Mouse (Mus musculus): ENCODE results near the gene Spns2. TPM values are rescaled to one million over a fixed set of nuclear protein-coding genes. Genes with fewer than 3 reads are reported as not detected.

Spns2 gene
- 8.7 and 9.1 TPM in 2 replicates for polyA plus RNA-seq (2015; fragmentation: Nextera tagmentation; extraction: Ambion mirVana)

- peak; percentile 90 for ATAC-seq (replicated peaks)
- under 1% methylated on average over 42 of the region's 42 CpGs for WGBS
- Histone ChIP-seq H3K9ac (replicated peaks) (peak within 1 kb of the TSS; percentile 71), H3K27me3 (no peaks in the 10 kb centered on the region; the same call in 1 of the 2 replicates), H3K4me1 (peaks cover 34% of the 10 kb centered on the region), H3K9me3 (no peaks in the 10 kb centered on the region), H3K27ac (replicated peaks) (peak within 1 kb of the TSS; percentile 87), H3K4me2 (replicated peaks) (peak within 1 kb of the TSS; percentile 75), H3K36me3 (no peaks in the 10 kb centered on the region), H3K4me3 (peak within 1 kb of the TSS; percentile 66)
These were observed at the start of gene Spns2 for GRCm38 (mm10) chr11:72489881-72490301. Gene Spns2 (minus strand): TSS chr11:72489904.

GRCm38 (mm10) chr11:72538811-72539210 is 49.1 kb upstream of the Spns2 start:
- ATAC-seq (replicated peaks) = no peak
- Histone ChIP-seq H3K36me3 (no peaks in the 10 kb centered on the region), H3K9ac (replicated peaks) (no peak overlapping the region), H3K4me2 (replicated peaks) (no peak overlapping the region), H3K4me3 (no peak overlapping the region), H3K9me3 (no peaks in the 10 kb centered on the region), H3K4me1 (no peaks in the 10 kb centered on the region), H3K27ac (replicated peaks) (no peak overlapping the region), H3K27me3 (no peaks in the 10 kb centered on the region)
- WGBS = 93% methylated on average over 7 of the region's 7 CpGs

GRCm38 (mm10) chr11:72538037-72538755 is 48.5 kb upstream of the Spns2 start:
- Histone ChIP-seq H3K9ac (replicated peaks) (no peak overlapping the region), H3K4me2 (replicated peaks) (no peak overlapping the region), H3K4me3 (no peak overlapping the region), H3K9me3 (no peaks in the 10 kb centered on the region), H3K4me1 (no peaks in the 10 kb centered on the region), H3K36me3 (no peaks in the 10 kb centered on the region), H3K27ac (replicated peaks) (no peak overlapping the region), H3K27me3 (no peaks in the 10 kb centered on the region)
- ATAC-seq (replicated peaks) = no peak
- 77% methylated on average over 8 of the region's 8 CpGs for WGBS

- no peaks in the 10 kb centered on the region for H3K9me3 ChIP-seq
- H3K36me3 ChIP-seq = no peaks in the 10 kb centered on the region
- WGBS = 94% methylated on average over 2 of the region's 2 CpGs
- no peak overlapping the region for H3K27ac ChIP-seq (replicated peaks)
- no peaks in the 10 kb centered on the region for H3K27me3 ChIP-seq
- H3K4me1 ChIP-seq = no peaks in the 10 kb centered on the region
- ATAC-seq (replicated peaks) = no peak
- H3K4me2 ChIP-seq (replicated peaks) = no peak overlapping the region
- no peak overlapping the region for H3K4me3 ChIP-seq
- H3K9ac ChIP-seq (replicated peaks) = no peak overlapping the region
These were observed 47.8 kb upstream of the Spns2 start for GRCm38 (mm10) chr11:72537503-72537902.

GRCm38 (mm10) chr11:72535519-72535918 is 45.8 kb upstream of the Spns2 start:
- no peak for ATAC-seq (replicated peaks)
- Histone ChIP-seq H3K4me2 (replicated peaks) (no peak overlapping the region), H3K36me3 (no peaks in the 10 kb centered on the region), H3K4me3 (no peak overlapping the region), H3K27me3 (no peaks in the 10 kb centered on the region), H3K9ac (replicated peaks) (no peak overlapping the region), H3K9me3 (no peaks in the 10 kb centered on the region), H3K27ac (replicated peaks) (no peak overlapping the region), H3K4me1 (no peaks in the 10 kb centered on the region)
- WGBS = 89% methylated on average over 3 of the region's 3 CpGs

- Histone ChIP-seq H3K4me2 (replicated peaks) (no peak overlapping the region), H3K9me3 (no peaks in the 10 kb centered on the region), H3K4me1 (no peaks in the 10 kb centered on the region), H3K27ac (replicated peaks) (no peak overlapping the region), H3K36me3 (no peaks in the 10 kb centered on the region), H3K27me3 (no peaks in the 10 kb centered on the region), H3K4me3 (no peak overlapping the region), H3K9ac (replicated peaks) (no peak overlapping the region)
- no peak for ATAC-seq (replicated peaks)
- 89% methylated on average over 3 of the region's 3 CpGs for WGBS
These were observed 43.2 kb upstream of the Spns2 start for GRCm38 (mm10) chr11:72532890-72533289.

- H3K9ac ChIP-seq (replicated peaks) = no peak overlapping the region
- WGBS = 74% methylated on average over 1 of the region's 1 CpGs
These were observed 41.9 kb upstream of the Spns2 start for GRCm38 (mm10) chr11:72531632-72532031.

GRCm38 (mm10) chr11:72531144-72531543 is 41.4 kb upstream of the Spns2 start:
- WGBS = 82% methylated on average over 5 of the region's 5 CpGs
- no peaks in the 10 kb centered on the region for H3K36me3 ChIP-seq
- no peaks in the 10 kb centered on the region for H3K9me3 ChIP-seq
- H3K9ac ChIP-seq (replicated peaks) = no peak overlapping the region
- no peak overlapping the region for H3K4me3 ChIP-seq
- H3K4me1 ChIP-seq = no peaks in the 10 kb centered on the region
- H3K27me3 ChIP-seq = no peaks in the 10 kb centered on the region
- H3K27ac ChIP-seq (replicated peaks) = no peak overlapping the region
- ATAC-seq (replicated peaks) = no peak
- no peak overlapping the region for H3K4me2 ChIP-seq (replicated peaks)

More at GRCm38 (mm10) chr11:72531632-72532031, 41.9 kb upstream of the Spns2 start:
- no peak overlapping the region for H3K4me3 ChIP-seq
- no peak overlapping the region for H3K27ac ChIP-seq (replicated peaks)
- H3K36me3 ChIP-seq = no peaks in the 10 kb centered on the region
- no peaks in the 10 kb centered on the region for H3K4me1 ChIP-seq
- ATAC-seq (replicated peaks) = no peak
- no peak overlapping the region for H3K4me2 ChIP-seq (replicated peaks)
- no peaks in the 10 kb centered on the region for H3K9me3 ChIP-seq
- H3K27me3 ChIP-seq = no peaks in the 10 kb centered on the region

- ATAC-seq (replicated peaks) = no peak
- Histone ChIP-seq H3K9me3 (no peaks in the 10 kb centered on the region), H3K9ac (replicated peaks) (no peak overlapping the region), H3K4me3 (no peak overlapping the region), H3K27ac (replicated peaks) (no peak overlapping the region), H3K27me3 (no peaks in the 10 kb centered on the region), H3K4me1 (peaks cover 8% of the 10 kb centered on the region), H3K4me2 (replicated peaks) (no peak overlapping the region), H3K36me3 (no peaks in the 10 kb centered on the region)
- 75% methylated on average over 4 of the region's 4 CpGs for WGBS
These were observed 36.5 kb upstream of the Spns2 start for GRCm38 (mm10) chr11:72526190-72526589.

- no peak overlapping the region for H3K4me2 ChIP-seq (replicated peaks)
- H3K27me3 ChIP-seq = no peaks in the 10 kb centered on the region
- H3K9me3 ChIP-seq = no peaks in the 10 kb centered on the region
- no peak overlapping the region for H3K4me3 ChIP-seq
- no peak for ATAC-seq (replicated peaks)
- no peak overlapping the region for H3K27ac ChIP-seq (replicated peaks)
- no peaks in the 10 kb centered on the region for H3K36me3 ChIP-seq
- no peak overlapping the region for H3K9ac ChIP-seq (replicated peaks)
- peaks cover 8% of the 10 kb centered on the region for H3K4me1 ChIP-seq
- WGBS = 44% methylated on average over 4 of the region's 4 CpGs
These were observed 34.0 kb upstream of the Spns2 start for GRCm38 (mm10) chr11:72523711-72524110.

GRCm38 (mm10) chr11:72522616-72523041 is 32.9 kb upstream of the Spns2 start:
- Histone ChIP-seq H3K4me3 (no peak overlapping the region), H3K9ac (replicated peaks) (no peak overlapping the region), H3K4me2 (replicated peaks) (no peak overlapping the region), H3K9me3 (no peaks in the 10 kb centered on the region), H3K27ac (replicated peaks) (no peak overlapping the region), H3K27me3 (no peaks in the 10 kb centered on the region), H3K4me1 (peaks cover 8% of the 10 kb centered on the region), H3K36me3 (no peaks in the 10 kb centered on the region)
- ATAC-seq (replicated peaks) = peak; percentile 63; the same call in 1 of the 2 replicates
- WGBS = 51% methylated on average over 5 of the region's 5 CpGs

- Histone ChIP-seq H3K9ac (replicated peaks) (no peak overlapping the region), H3K9me3 (no peaks in the 10 kb centered on the region), H3K27ac (replicated peaks) (no peak overlapping the region), H3K36me3 (no peaks in the 10 kb centered on the region), H3K4me1 (peaks cover 8% of the 10 kb centered on the region), H3K4me3 (no peak overlapping the region), H3K4me2 (replicated peaks) (no peak overlapping the region), H3K27me3 (no peaks in the 10 kb centered on the region)
- no peak for ATAC-seq (replicated peaks)
- 69% methylated on average over 5 of the region's 5 CpGs for WGBS
These were observed 32.2 kb upstream of the Spns2 start for GRCm38 (mm10) chr11:72521598-72522541.

Data from forebrain, embryonic 15.5 days (tissue).